Mouse (Mus musculus) brain, adult 10 weeks (tissue): ENCODE results near the gene Krtap4-2. TPM values are rescaled to one million over a fixed set of nuclear protein-coding genes. Genes with fewer than 3 reads are reported as not detected.

Experiments
- polyA plus RNA-seq: library from polyadenylated mRNA; stranded (reverse); fragments of 350-450 nt; fragmentation: Illumina TruSeq; extraction: RNeasy Lipid Tissue Mini Kit (QIAGEN cat#74804); gene quantifications from one replicate; pipeline ENCODE4 v1.2.3, GENCODE M21; 2015; ENCODE audit warnings: low read depth, low replicate concordance

Gene Krtap4-2
- not detected for polyA plus RNA-seq

DNA sequence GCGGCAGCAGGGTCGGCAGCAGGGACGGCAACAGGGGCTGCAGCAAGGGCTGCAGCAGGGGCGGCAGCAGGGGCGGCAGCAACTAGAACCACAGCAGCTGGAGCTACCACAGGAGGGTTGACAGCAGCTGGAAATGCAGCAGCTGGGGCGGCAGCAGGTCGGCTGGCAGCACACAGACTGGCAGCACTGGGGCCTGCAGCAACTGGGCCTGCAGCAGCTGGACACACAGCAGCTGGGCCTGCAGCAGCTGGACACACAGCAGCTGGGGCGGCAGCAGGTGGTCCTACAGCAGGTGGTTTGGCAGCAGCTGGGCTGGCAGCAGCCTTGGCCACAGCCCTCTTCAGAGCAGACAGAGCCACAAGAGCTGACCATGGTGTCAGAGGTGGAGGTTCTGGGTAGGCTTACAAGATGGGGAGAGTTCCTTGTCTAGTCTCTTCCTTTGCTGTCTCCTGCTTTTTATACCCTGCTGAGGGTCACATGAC lies at the start of gene Krtap4-2:
Gene Krtap4-2, minus strand, starts transcription at position 432 of the 482 bp plus-strand sequence.

DNA sequence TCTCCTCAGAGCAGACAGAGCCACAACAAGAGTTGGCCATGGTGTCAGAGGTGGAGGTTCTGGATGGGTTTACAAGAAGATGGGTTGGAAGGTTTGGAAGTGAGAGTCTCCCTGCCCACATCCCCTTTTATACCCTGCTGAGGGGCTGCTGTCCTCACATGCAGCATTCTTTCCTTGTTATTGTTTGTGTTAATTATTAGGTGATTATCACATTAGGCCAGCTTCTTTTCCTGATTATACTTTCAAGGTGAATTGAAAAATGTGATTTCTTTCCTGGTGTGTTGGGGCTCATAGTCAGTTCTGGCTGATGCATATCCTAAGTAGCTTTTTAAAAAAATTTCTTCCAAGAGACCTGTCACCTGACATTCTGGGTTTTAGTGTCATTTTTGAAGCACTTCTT lies 31.0 kb upstream of the Krtap4-2 start, which contains the start of gene Krtap4-6:
Gene Krtap4-6, minus strand, starts transcription at position 101 of the 400 bp plus-strand sequence.

DNA sequence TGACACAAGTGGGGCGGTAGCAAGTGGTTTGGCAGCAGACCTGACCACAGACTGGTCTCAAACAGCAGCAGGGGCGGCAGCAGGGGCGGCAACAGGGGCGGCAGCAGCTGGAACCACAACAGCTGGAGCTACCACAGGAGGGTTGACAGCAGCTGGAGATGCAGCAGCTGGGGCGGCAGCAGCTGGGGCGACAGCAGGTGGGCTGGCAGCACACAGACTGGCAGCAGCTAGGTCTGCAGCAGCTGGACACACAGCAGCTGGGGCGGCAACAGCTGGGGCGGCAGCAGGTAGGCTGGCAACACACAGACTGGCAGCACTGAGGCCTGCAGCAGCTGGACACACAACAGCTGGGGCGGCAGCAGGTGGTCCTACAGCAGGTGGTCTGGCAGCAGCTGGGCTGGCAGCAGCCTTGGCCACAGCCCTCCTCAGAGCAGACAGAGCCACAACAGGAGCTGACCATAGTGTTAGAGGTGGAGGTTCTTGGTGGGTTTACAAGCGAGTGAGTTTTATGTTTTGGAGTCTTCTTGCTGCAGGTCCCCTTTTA lies 23.7 kb upstream of the Krtap4-2 start, which contains the start of gene Gm11563:
Gene Gm11563, minus strand, starts transcription at position 494 of the 544 bp plus-strand sequence.

DNA sequence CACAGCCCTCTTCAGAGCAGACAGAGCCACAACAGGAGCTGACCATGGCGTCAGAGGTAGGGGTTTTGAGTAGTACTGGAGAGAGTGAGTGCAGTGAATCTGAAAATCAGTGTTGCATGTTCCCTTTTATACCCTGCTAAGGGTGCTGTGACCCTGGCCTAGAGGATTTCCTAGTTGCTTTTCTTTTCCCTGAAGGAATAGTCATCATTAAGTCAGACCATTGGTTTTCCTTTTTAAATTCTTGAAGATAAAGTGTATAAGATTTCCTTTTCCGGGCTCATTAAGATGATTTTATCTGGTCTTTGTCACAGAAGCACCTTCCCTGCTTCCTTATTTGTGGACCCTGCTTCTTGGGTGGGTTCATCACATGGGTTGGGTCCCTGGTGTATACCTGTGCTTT lies 15.3 kb upstream of the Krtap4-2 start, which contains the start of gene Gm11555:
Gene Gm11555, minus strand, starts transcription at position 101 of the 400 bp plus-strand sequence.

DNA sequence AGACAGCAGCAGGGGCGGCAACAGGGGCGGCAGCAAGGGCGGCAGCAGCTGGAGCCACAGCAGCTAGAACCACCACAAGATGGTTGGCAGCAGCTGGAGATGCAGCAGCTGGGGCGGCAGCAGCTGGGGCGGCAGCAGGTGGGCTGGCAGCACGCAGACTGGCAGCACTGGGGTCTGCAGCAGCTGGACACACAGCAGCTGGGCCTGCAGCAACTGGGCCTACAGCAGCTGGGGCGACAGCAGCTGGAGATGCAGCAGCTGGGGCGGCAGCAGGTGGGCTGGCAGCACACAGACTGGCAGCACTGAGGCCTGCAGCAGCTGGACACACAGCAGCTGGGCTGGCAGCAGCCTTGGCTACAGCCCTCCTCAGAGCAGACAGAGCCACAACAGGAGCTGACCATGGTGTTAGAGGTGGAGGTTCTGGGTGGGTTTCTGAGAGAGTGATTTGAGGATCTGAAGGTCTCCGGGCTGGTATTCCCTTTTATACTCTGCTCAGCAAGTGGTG lies 8.8 kb upstream of the Krtap4-2 start, which contains the start of gene Krtap4-7:
Gene Krtap4-7, minus strand, starts transcription at position 455 of the 505 bp plus-strand sequence.

DNA sequence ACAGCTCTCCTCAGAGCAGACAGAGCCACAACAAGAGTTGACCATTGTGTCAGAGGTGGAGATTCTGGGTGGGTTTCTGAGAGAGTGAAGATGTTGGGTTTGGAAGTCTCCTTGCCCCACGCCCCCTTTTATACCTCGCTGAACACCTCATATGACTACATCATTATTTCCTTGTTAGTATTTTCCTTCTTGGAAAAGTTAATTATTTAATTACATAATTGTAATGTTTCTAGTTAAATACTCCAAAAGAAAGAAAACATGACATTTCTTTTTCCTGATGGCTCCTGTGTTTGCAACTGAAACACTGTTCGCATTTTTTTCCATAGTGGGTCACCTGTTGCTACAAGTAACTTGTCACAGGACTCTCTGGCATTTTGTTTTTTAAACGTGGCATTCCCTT lies 6.7 kb downstream of the Krtap4-2 start, which contains the start of gene Krtap4-1:
Gene Krtap4-1, minus strand, starts transcription at position 101 of the 400 bp plus-strand sequence.

DNA sequence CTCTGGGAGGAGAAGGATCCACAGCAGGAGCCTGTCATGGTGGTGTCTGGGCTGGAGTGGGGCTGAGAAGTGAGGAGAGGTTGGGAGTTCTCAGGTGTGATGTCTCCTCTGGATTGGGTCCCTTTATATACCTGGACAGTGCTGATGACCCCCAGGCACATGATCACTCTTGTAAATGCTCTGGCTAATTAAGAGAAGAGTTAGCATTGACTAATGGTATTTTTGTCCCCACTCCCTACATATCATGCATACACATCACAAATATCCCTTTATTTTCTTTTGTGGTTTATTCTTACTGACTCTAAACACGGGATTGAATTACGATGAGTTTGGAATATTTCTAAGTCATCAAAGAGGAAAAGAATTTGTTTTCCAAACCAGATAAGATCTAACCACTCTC lies 14.5 kb downstream of the Krtap4-2 start, which contains the start of gene Gm11562:
Gene Gm11562, minus strand, starts transcription at position 101 of the 400 bp plus-strand sequence.

DNA sequence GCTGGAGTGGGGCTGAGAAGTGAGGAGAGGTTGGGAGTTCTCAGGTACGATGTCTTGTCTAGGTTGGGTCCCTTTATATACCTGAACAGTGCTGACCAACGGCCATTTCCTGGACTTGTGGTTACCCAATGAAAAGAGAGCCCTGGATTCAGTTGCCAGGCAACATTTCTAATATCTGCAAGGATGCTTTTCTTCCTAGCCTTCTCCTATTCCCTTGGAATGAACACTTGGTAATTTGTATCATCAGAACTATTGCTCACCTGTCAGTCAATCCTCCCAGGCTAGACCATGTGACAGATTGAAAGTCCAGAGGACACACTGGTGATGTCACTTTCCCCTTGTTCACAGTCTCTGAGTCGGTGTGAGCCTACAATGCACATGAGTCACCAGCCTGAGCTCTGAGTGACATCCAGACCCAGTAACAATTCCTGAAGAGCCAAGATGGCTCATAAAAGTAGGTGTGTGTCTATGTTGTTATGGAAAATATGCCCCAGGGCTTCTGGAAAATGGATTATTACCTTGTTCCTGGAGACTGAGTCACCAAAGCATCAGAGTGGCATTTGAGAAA lies 20.0 kb downstream of the Krtap4-2 start, which contains the start of gene Krtap2-4:
Gene Krtap2-4, minus strand, starts transcription at position 51 of the 568 bp plus-strand sequence.

DNA sequence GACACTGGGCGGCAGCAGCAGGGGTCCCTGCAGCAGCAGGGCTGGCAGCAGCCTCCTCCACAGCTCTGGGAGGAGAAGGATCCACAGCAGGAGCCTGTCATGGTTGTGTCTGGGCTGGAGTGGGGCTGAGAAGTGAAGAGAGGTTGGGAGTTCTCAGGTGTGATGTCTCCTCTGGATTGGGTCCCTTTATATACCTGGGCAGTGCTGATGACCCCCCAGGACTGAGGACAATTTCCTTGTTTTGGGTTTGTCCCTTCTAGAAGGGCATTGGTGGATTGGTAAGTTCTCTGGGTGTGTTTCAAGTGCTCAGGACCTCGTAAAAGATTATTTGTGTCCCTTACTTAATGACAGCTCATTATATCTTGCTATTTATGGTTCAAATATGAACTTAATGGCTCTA lies 24.8 kb downstream of the Krtap4-2 start, which contains the start of gene Gm11937:
Gene Gm11937, minus strand, starts transcription at position 101 of the 400 bp plus-strand sequence.

DNA sequence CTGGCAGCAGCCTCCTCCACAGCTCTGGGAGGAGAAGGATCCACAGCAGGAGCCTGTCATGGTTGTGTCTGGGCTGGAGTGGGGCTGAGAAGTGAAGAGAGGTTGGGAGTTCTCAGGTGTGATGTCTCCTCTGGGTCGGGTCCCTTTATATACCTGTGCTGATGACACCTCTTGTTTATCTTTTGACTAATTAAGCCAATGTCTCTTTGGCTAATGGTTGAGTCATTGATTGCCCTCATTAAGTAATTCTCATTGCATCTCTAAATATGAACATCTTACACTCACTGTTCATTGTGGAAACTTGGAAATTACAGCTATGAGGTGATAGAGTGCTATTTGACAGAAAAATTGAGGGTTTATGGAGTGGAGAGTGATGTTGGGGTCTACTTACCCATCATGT lies 31.7 kb downstream of the Krtap4-2 start, which contains the start of gene Gm11938:
Gene Gm11938, minus strand, starts transcription at position 101 of the 400 bp plus-strand sequence.

DNA sequence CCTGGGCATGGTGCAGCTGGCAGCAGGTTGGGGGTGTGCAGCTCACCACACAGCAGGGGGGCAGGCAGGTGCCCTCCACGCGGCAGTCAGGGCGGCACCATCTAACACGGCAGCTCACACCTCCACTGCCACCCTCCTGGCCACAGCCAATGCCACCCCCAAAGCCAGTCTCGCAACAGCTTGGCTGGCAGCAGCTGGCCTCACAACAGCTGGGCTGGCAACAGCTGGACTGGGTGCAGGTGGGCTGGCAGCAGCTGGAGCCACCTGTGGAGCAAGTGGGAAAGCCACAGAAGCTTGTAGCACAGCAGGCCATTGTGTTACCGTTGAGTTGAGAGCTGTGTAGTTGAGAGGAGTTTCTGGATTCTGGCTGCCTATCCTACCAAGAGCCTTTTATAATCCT lies 37.1 kb downstream of the Krtap4-2 start, which contains the start of gene Krtap9-3:
Gene Krtap9-3, minus strand, starts transcription at position 364 of the 400 bp plus-strand sequence.

DNA sequence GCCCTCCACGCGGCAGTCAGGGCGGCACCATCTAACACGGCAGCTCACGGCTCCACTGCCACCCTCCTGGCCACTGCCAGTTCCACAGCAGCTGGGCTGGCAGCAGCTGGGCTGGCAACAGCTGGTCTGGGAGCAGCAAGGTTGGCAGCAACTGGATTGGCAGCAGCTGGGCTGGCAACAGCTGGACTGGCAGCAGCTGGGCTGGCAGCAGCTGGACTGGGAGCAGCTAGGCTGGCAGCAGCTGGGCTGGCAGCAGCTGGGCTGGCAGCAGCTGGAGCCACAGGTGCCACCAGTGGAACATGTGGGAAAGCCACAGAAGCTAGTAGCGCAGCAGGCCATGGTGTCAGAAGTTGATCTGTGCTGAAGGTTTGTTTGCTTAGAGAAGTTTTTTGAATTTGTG lies 43.9 kb downstream of the Krtap4-2 start, which contains the start of gene Krtap1-3:
Gene Krtap1-3, minus strand, starts transcription at position 359 of the 400 bp plus-strand sequence.

Other genes with a start within 250 kb of the Krtap4-2 start
- 18.1 TPM for gene Krt10, start 245.7 kb downstream of the Krtap4-2 start, polyA plus RNA-seq
- 13.0 TPM for gene Krt12, start 212.8 kb downstream of the Krtap4-2 start, polyA plus RNA-seq
- 0.22 TPM for gene Krt20, start 196.9 kb downstream of the Krtap4-2 start, polyA plus RNA-seq
- gene Krt23, start 141.9 kb downstream of the Krtap4-2 start, polyA plus RNA-seq: not detected
- not detected for gene Krt39, start 113.7 kb downstream of the Krtap4-2 start, polyA plus RNA-seq
- gene Krt40, start 91.9 kb downstream of the Krtap4-2 start, polyA plus RNA-seq: not detected
- not detected for gene Krtap3-3, start 84.2 kb downstream of the Krtap4-2 start, polyA plus RNA-seq
- gene Krtap3-2, start 78.2 kb downstream of the Krtap4-2 start, polyA plus RNA-seq: not detected
- gene Gm11939, start 75.6 kb downstream of the Krtap4-2 start, polyA plus RNA-seq: not detected
- gene Krtap3-1, start 68.5 kb downstream of the Krtap4-2 start, polyA plus RNA-seq: not detected
- gene Krtap1-5, start 54.1 kb downstream of the Krtap4-2 start, polyA plus RNA-seq: not detected
- gene Krtap1-4, start 51.4 kb downstream of the Krtap4-2 start, polyA plus RNA-seq: not detected
- not detected for gene Krtap1-3, start 43.7 kb downstream of the Krtap4-2 start, polyA plus RNA-seq
- gene Krtap9-3, start 37.0 kb downstream of the Krtap4-2 start, polyA plus RNA-seq: not detected
- not detected for gene Gm11938, start 31.8 kb downstream of the Krtap4-2 start, polyA plus RNA-seq
- not detected for gene Gm11937, start 24.9 kb downstream of the Krtap4-2 start, polyA plus RNA-seq
- not detected for gene Krtap2-4, start 20.2 kb downstream of the Krtap4-2 start, polyA plus RNA-seq
- not detected for gene Gm11562, start 14.6 kb downstream of the Krtap4-2 start, polyA plus RNA-seq
- not detected for gene Krtap4-1, start 6.8 kb downstream of the Krtap4-2 start, polyA plus RNA-seq
- not detected for gene Krtap4-7, start 9.0 kb upstream of the Krtap4-2 start, polyA plus RNA-seq
- not detected for gene Gm11555, start 15.2 kb upstream of the Krtap4-2 start, polyA plus RNA-seq
- gene Gm11563, start 23.9 kb upstream of the Krtap4-2 start, polyA plus RNA-seq: not detected
- not detected for gene Krtap4-6, start 30.9 kb upstream of the Krtap4-2 start, polyA plus RNA-seq
- not detected for gene Gm14190, start 55.7 kb upstream of the Krtap4-2 start, polyA plus RNA-seq
- gene Gm14180, start 99.2 kb upstream of the Krtap4-2 start, polyA plus RNA-seq: not detected
- gene Gm11595, start 137.8 kb upstream of the Krtap4-2 start, polyA plus RNA-seq: not detected
- gene Krtap4-8, start 145.6 kb upstream of the Krtap4-2 start, polyA plus RNA-seq: not detected
- gene Krtap4-9, start 150.1 kb upstream of the Krtap4-2 start, polyA plus RNA-seq: not detected
- gene Gm11596, start 158.4 kb upstream of the Krtap4-2 start, polyA plus RNA-seq: not detected
- gene Gm11569, start 163.8 kb upstream of the Krtap4-2 start, polyA plus RNA-seq: not detected
- not detected for gene Gm11554, start 169.4 kb upstream of the Krtap4-2 start, polyA plus RNA-seq
- not detected for gene Krtap4-13, start 174.8 kb upstream of the Krtap4-2 start, polyA plus RNA-seq
- not detected for gene Gm11564, start 180.6 kb upstream of the Krtap4-2 start, polyA plus RNA-seq
- not detected for gene 2300003K06Rik, start 203.0 kb upstream of the Krtap4-2 start, polyA plus RNA-seq
- gene Krtap4-16, start 216.5 kb upstream of the Krtap4-2 start, polyA plus RNA-seq: not detected
- gene Gm11568, start 222.8 kb upstream of the Krtap4-2 start, polyA plus RNA-seq: not detected
- not detected for gene Gm11559, start 229.4 kb upstream of the Krtap4-2 start, polyA plus RNA-seq
- gene Krtap9-1, start 238.3 kb upstream of the Krtap4-2 start, polyA plus RNA-seq: not detected
- not detected for gene Gm11567, start 244.1 kb upstream of the Krtap4-2 start, polyA plus RNA-seq